Mouse (Mus musculus) megakaryocyte, adult 5-6 weeks (primary cell): ENCODE data around the gene Snrpa1. TPM values are rescaled to one million over a fixed set of nuclear protein-coding genes. Genes with fewer than 3 reads are reported as not detected.

Experiments
- ATAC-seq: 2 replicates; pipeline ENCODE4 v1.8.0; 2016; ENCODE audit warnings: mild to moderate bottlenecking, inconsistent platforms; ENCODE audit not compliant: poor library complexity, severe bottlenecking
- total RNA-seq, 2 experiments: library from RNA; stranded (forward) in 1 of 2; stranded (reverse) in 1 of 2; fragments of 153-499, 151-499 nt in 1 of 2; fragments of 221-1000, 200-1000 nt in 1 of 2; gene quantifications; 2 replicates each; pipeline versions ENCODE4 v1.2.3 to v1.2.4; 2015 to 2017

The Snrpa1 gene
- total RNA-seq, 2 experiments from 2014 or later = 53.8 to 61.4 TPM

GRCm38 (mm10) chr7:66111211-66111610 lies 52.4 kb downstream of the Snrpa1 start:
- no peak for ATAC-seq

GRCm38 (mm10) chr7:66113561-66113960 lies 54.8 kb downstream of the Snrpa1 start:
- ATAC-seq = no peak

GRCm38 (mm10) chr7:66115821-66116343 lies 57.1 kb downstream of the Snrpa1 start:
- peak; percentile 36 for ATAC-seq

DNA sequence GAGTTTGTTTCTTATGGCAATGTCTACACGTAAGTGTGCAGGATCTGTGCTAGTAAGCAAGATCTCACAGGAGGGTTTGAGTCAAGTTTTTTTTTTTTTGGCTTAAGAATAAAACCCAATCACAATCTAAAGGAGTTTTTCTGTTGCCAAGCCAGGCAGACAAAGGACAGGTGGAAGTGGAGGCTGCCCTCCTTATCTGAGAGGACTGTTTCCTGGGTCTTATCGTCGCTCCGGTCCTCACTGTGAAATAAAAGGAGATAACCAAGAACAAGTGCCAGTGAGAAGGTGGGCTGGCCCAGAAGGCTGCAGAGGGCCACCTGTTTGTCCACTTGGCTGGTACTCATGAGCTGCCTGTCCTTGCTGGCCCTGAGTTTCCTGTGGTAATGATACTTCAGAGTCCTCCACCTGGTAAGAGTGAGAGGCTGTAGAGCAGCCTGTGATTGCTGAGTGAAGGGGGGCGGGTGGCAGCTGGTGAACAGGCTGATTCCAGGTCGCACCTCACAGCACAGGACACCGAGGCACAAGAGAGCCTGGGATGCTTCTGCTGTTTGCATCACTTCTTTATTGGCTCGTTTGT lies 58.2 kb downstream of the Snrpa1 start:
- ATAC-seq = no peak

GRCm38 (mm10) chr7:66118046-66118445 lies 59.2 kb downstream of the Snrpa1 start:
- 0 out of 2 replicates have a peak, but pooled peaks have one; percentile 2 for ATAC-seq

DNA sequence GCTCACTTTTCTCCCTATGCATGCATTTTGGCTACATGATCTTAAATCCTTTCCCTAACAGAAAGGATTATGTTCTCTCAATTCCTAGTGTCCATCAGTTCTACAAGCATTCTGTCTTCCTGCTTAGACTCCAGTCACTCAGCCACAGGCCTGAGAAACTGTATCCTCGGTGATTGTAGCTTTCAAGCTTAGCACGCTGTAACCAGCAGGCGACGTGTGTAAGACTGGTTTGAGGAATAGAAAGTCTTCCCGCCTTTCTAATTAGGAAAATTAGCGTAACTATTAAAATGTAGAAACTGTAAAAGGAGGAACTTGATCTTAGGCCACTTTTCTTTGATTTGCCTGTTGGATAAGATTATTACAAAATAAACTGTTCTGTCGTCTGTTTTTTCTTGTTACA lies 60.0 kb downstream of the Snrpa1 start:
- peak; percentile 60 for ATAC-seq

DNA sequence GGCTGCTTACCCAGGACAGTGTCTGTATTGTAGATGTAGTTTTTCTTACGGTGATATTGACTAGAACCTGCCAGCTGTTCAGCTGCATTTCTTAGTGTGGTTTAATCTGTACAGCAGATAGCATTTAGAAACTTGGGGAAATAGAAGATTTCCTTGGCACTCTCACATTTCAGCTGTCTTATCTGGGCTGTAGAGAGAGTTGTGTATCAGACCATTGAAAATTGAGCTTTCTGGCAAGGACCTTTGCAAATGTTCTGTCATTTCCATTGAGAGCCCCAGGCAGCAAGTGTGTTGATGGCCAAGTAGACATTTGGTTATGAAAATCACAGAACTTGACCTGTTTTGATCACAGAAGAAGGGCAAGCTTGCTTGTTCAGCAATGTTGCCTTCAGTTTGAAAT lies 61.3 kb downstream of the Snrpa1 start:
- no peak for ATAC-seq

GRCm38 (mm10) chr7:66120702-66121396 lies 62.0 kb downstream of the Snrpa1 start:
- ATAC-seq = peak; percentile 44; the same call in 1 of the 2 replicates

Other genes starting within 250 kb of the Snrpa1 start
- not detected in 2 replicates for gene Pcsk6, start 197.3 kb upstream of the Snrpa1 start, total RNA-seq (2015)
- gene Pcsk6, start 197.3 kb upstream of the Snrpa1 start, total RNA-seq (2017) = not detected in 2 replicates
- not detected in 2 replicates for gene Gm45213, start 15.4 kb upstream of the Snrpa1 start, total RNA-seq (2015)
- not detected in 2 replicates for gene Gm45213, start 15.4 kb upstream of the Snrpa1 start, total RNA-seq (2017)
- 113 and 122 TPM in 2 replicates for gene Selenos, start 20.6 kb downstream of the Snrpa1 start, total RNA-seq (2015)
- gene Selenos, start 20.6 kb downstream of the Snrpa1 start, total RNA-seq (2017) = 74.8 and 84.5 TPM in 2 replicates
- gene Chsy1, start 50.5 kb downstream of the Snrpa1 start, total RNA-seq (2015) = 18.2 and 21.2 TPM in 2 replicates
- gene Chsy1, start 50.5 kb downstream of the Snrpa1 start, total RNA-seq (2017) = 37.1 and 37.6 TPM in 2 replicates